1 mouse cellular context compared by ENCODE assay signal in the genomic region with DNA sequence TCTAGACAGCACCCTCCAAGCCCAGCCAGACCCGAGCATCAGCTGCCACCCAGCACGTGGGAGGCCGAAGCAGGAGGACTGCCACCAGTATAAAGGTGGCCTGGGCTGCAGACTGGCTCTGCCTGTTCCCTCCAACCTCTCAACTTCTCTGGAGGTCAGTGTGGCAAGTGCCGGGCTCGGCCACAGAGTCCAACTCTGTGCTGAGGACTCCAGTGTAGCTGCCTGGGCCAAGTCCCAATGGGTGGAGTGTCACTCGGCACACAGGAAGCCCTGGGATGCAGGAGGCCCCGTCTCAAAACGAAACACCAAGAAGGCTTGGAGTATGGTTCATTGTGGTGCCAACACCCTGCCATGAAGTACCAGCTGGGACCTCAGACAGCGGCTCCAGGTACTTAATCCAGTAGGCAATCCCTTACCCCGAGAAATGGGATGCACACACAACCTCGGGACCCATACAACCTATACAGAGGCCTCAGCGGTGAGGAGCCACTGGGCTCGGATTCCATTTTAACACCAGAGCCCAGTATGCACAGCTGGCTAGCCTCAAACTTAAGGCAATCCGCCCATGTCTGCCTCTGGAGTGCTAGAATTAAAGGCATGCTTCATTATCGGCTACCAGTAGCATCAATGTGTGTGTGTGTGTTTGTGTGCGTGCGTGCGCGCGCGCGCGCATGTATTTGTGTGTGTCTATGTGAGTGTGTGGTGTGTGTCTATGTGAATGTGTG.
TF ChIP-seq lines count a peak whose summit lies in the region.

No protein-coding gene starts in this region.

TF ChIP-seq in ES-E14, 5 proteins besides CTCF, POLR2A, EP300 and RAD21:
- TF ChIP-seq HCFC1 (IDR thresholded peaks at IDR 0.05; ENCODE audit: borderline replicate concordance, insufficient read depth, low read length) (no peak), ZNF384 (IDR thresholded peaks at IDR 0.05; ENCODE audit: low read depth, low read length) (no peak), ZC3H11A (IDR thresholded peaks at IDR 0.05; ENCODE audit: borderline replicate concordance, low read depth, low read length) (no peak), MAFK (IDR thresholded peaks at IDR 0.05; ENCODE audit: insufficient read depth, low read depth, low read length) (no peak), CHD2 (IDR thresholded peaks at IDR 0.05; ENCODE audit: low read depth, low read length) (no peak)
